Mouse (Mus musculus) adrenal gland, postnatal 10 days (tissue): ENCODE measurements around the gene Tpt1. TPM values are rescaled to one million over a fixed set of nuclear protein-coding genes. Genes with fewer than 3 reads are reported as not detected.
"Not testable (repeated sequence)": the region's sequence is repeated elsewhere in the genome, so short reads cannot be mapped to it uniquely, and the experiment has no call there.

Source experiments
- DNase-seq: peaks from one replicate; pipeline ENCODE4 v3.0.0; 2021; ENCODE audit warnings: mixed read lengths
- total RNA-seq, 2 experiments: library from RNA; stranded (reverse); gene quantifications; 2 replicates each; pipeline ENCODE4 v1.2.3; 2021

The Tpt1 gene
- total RNA-seq, 2 experiments from 2014 or later: 3,217 to 3,266 TPM

DNA sequence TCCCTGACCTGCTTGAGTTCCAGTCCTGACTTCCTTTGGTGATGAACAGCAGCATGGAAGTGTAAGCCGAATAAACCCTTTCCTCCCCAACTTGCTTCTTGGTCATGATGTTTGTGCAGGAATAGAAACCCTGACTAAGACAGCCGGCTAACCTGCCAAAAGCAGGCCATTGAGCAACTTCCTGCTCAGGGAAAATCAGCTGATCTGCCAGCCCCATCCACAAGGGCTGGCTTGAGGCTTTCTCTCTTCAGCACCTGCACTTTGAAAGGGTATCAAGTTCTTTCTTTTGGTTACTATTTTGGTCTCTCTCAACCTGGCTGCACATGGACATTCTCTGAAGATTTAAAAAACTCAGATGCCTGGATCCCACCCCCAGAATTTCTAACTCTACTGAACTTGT is 3.1 kb upstream of the Tpt1 start:
- peak; percentile 51 for DNase-seq

GRCm38 (mm10) chr14:75844111-75844695 is 690 bp upstream of the Tpt1 start:
- DNase-seq: no peak

- peak; percentile 93 for DNase-seq
Measured at GRCm38 (mm10) chr14:75845698-75846115, 814 bp downstream of the Tpt1 start.

- DNase-seq: no peak
Measured at GRCm38 (mm10) chr14:75847669-75848068, 2.8 kb downstream of the Tpt1 start.

DNA sequence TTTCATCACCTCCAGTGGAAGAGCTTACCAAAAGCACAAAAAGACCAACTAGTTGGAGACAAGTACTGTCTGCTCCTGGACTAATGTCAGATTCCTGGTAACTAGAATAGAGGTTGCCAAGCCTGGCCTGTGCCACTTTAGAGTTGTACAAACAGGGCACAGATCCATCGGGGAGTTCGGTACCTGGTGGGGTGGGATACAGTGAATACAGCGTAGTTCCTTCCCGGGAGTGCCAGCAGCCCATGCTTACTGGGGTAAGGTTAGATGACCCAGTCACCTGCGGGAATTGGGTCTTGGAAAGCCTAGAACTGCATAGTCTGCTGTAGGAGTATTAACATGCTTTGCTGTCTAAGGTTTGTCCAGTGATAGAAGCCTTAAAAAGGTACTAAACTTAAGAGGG is 3.6 kb downstream of the Tpt1 start:
- DNase-seq: no peak

GRCm38 (mm10) chr14:75849236-75849635 is 4.3 kb downstream of the Tpt1 start:
- no peak for DNase-seq

DNA sequence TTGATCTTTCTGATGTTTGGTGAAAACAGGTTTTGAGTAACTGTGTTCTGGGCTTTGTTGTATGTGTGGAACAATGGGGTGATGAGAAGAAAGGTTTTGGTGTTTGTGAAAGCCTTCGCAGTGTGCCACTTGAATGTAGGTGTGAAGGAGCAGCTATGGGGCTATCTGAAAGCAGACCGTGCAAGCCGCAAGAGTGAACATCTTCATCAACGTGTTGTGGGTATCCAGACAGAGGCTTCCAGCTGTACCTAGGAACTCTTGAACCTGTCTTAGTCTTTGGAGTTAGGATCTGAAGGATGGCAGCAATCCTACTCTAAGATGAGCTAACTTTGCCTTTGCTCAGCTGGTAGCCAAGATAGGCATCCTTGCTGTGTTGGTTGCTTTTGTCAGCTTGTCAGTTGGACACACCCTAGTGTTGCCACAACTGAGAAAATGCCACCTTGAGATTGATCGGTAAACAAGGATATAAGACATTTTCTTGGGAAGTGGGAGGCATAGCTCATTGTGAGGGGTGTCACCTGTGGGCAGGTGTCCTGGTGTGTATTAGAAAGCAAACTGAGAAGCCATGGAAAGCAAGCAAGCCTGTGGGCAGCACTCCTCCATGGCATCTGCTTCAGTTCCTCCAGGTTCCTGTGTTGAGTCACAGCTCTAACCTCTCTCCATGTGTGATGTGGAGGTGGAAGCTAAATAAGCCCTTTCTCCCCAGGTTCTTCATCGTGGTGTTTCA is 5.1 kb downstream of the Tpt1 start:
- DNase-seq: no peak

DNA sequence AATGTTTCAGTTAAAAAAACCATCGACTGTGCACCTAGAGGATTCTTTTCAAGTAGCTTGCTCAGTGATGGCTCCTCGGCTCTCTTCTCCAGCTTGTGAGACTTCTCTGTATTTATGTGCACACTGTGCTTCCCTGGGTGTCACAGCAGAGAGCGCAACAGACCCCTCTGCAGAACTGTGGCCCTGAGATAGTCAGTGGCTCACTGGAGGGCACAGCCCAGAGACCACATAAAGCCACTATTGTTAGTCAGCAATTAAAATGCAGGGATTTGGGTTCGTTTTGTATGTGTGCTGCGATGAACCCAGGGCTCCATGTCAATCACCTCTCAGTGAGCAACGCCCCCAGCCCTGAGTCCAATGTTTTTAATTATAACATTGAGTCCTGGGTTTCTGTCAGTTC is 5.9 kb downstream of the Tpt1 start:
- DNase-seq: no peak

- DNase-seq: no peak
Measured at GRCm38 (mm10) chr14:75852016-75852415, 7.1 kb downstream of the Tpt1 start.

GRCm38 (mm10) chr14:75855263-75855992 is 10.5 kb downstream of the Tpt1 start:
- no peak for DNase-seq

GRCm38 (mm10) chr14:75858181-75858580 is 13.3 kb downstream of the Tpt1 start:
- no peak for DNase-seq

GRCm38 (mm10) chr14:75859619-75860018 is 14.7 kb downstream of the Tpt1 start:
- no peak for DNase-seq

DNA sequence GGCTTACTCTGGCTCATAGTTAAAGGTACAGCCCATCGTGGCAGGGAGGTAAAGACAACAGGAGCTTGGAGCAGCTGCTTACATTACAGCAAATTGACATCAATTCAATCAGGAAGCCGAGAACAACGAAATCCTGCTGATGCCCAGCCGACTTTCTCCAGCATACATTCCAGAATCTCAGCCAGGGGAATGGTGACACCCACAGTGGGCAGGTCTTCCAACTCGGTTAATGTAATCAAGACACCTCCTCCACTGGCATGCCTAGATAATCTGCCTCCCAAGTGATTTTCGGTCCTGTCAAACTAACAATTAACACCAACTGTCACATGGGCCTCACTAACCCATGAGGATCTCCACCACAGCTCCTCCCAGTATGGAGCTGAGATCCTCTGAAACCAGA is 17.8 kb downstream of the Tpt1 start:
- DNase-seq: no peak

- DNase-seq: peak; percentile 73
Measured at GRCm38 (mm10) chr14:75863549-75864409, 18.9 kb downstream of the Tpt1 start.

GRCm38 (mm10) chr14:75866706-75867333 is 21.9 kb downstream of the Tpt1 start:
- no peak for DNase-seq

DNA sequence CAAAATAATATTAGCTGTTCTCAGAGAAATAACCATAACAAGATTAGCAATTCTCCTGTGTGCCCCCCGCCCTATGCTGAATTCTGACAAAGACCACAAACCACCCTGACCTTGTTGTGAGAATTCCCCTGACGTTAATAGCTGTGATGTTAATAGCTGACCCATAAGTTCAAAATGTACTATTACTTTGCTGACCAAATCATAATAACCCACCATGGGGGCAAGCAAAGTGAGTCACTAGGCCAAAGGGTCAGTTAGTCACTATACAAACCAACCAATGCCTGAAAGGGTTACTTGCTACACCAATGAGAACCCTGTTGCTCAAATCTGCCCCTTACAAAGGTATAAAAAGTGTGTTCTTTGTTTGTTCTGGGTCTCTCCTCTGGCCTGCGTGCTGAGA is 23.1 kb downstream of the Tpt1 start:
- not testable (repeated sequence) for DNase-seq

GRCm38 (mm10) chr14:75869769-75870363 is 25.0 kb downstream of the Tpt1 start:
- no peak for DNase-seq

- DNase-seq: peak; percentile 52
Measured at GRCm38 (mm10) chr14:75870631-75871030, 25.7 kb downstream of the Tpt1 start.

DNA sequence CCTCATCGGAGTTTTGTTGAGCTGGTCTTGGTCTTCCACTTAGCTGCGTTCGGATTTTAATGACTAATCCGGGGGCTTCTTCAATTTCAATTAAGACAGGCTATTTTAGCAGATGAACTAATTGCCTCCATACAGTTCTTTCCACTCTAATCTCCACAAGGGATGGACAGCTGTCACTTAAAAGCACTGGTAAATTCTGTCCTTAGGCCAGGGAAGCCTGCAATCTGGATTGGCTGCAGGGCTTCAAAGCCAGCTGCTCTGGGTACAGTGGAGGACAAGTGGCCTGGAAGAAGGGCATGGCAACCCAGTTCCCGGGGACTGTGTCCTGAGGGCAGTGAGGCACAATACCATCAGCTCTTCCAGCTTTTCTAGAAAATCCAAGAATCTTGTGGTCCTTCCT is 26.2 kb downstream of the Tpt1 start:
- no peak for DNase-seq

GRCm38 (mm10) chr14:75871750-75872149 is 26.9 kb downstream of the Tpt1 start:
- no peak for DNase-seq

DNA sequence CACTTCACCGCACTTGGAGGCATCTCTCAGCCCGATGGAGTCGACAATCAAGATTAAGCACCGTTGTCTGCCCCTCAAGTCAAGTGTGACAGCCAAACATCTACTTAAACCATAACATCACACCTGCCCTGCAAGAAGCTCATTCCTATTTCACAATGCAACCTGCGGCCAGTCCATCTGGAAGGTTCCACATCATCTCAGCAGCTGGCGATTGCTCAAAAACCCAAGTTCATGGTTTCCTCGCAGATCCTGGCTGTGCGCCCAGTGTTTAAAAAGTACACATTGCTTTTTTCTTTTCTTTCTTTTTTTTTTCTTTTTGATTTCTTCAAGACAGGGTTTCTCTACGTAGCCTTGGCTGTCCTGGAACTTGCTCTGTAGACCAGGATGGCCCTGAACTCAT is 28.7 kb downstream of the Tpt1 start:
- peak; percentile 63 for DNase-seq
